Mouse (Mus musculus) bone marrow, adult 2 months (tissue): ENCODE data around the gene Gje1.

Experiments
- CTCF ChIP-seq: fragments of 200-500 bp; IDR thresholded peaks from 2 replicates; pipeline ENCODE4 v1.5.1; 2011; ENCODE audit warnings: low read length, control low read depth; ENCODE audit not compliant: control insufficient read depth, insufficient read depth
- POLR2A ChIP-seq: fragments of 200-500 bp; IDR thresholded peaks from 2 replicates; pipeline ENCODE4 v1.6.1; 2011; ENCODE audit warnings: low read depth, mild to moderate bottlenecking, control low read depth, low read length, borderline replicate concordance; ENCODE audit not compliant: control insufficient read depth

DNA sequence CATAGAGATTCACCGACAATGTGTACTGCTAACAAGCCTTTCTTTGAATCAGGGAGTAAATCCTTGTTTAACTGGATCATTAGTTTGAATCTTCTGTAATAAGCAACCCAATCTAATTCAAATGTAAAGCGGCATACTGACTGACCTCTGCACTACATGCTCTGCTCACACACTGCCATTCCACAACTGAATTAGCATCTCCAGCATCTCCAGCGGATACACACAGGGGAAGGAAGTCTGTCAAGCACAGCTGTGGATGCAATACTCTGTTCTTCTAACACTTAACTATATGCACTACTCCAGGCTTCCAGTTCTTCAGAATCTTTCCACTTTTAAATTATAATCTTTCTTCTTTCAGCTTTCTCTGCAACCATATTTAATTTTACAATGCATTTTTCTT, 27.7 kb downstream of the Gje1 start:
- TF ChIP-seq POLR2A, result no peak
- TF ChIP-seq CTCF, result no peak
